Mouse (Mus musculus): Measurements from ENCODE around the gene Zfp341.
A peak's percentile ranks its signal among the peaks of the same experiment; 100 is the strongest.

The Zfp341 gene

GRCm38 (mm10) chr2:154589051-154589450 is 24.0 kb upstream of the Zfp341 start:
- DNase-seq: no peak

- no peak for DNase-seq
These were observed 21.9 kb upstream of the Zfp341 start for GRCm38 (mm10) chr2:154591239-154591638.

- peak; percentile 57 to 67 for DNase-seq
These were observed 20.1 kb upstream of the Zfp341 start for GRCm38 (mm10) chr2:154593025-154593424.

- no peak for DNase-seq
These were observed 17.3 kb upstream of the Zfp341 start for GRCm38 (mm10) chr2:154595775-154596174.

- DNase-seq: no peak
These were observed 15.7 kb upstream of the Zfp341 start for GRCm38 (mm10) chr2:154597399-154597798.

GRCm38 (mm10) chr2:154600586-154600985 is 12.5 kb upstream of the Zfp341 start:
- DNase-seq: no peak

DNA sequence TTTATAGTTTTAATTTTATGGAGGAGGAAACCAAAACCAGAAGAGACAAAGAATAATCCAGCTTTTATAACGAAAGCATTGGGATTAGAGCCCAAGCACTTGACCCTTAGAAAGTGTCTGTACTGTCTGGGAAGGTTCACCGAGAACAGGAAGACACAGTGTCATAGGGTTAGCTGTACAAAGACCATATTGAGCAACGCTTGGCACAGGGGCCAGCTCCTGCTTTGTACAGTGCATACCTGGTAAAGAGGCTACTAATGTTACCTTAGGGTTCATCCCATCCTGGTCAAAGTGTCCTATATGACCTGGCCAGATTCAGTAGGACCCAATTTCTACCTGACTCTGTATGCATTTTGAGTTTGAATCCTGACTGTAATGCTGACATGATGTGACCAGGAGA is 11.8 kb upstream of the Zfp341 start:
- no peak for DNase-seq

- no peak for DNase-seq
These were observed 10.0 kb upstream of the Zfp341 start for GRCm38 (mm10) chr2:154603007-154603637.

DNA sequence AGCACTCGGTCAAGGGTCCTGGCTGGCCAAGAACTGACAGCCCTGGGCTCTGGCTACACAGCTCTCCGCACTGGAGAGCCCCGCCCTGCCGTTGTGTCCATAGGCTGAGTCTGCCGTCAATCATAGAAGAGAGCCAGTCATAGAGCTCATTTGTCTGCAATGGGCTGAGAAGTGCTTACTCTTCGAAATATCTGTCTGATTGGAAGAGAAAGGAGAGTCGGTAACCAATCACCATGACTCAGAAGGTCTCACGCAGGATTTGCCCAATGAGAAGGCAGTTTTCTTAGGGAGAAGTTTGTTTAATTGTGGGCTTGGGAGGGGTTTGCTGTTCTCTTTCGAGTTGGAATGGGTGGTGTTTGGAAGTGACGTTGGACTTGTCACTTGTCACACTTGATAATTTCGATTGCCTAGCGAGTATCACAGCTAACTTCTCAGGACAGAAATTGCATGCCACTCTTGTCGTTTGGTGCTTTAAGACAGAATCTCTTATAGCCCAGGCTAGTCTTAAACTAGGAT is 9.4 kb upstream of the Zfp341 start, which contains the start of gene Pxmp4:
Pxmp4 (minus strand) TSS at position 71 of the 516 bp plus-strand sequence.
- DNase-seq: peak; percentile 100

DNA sequence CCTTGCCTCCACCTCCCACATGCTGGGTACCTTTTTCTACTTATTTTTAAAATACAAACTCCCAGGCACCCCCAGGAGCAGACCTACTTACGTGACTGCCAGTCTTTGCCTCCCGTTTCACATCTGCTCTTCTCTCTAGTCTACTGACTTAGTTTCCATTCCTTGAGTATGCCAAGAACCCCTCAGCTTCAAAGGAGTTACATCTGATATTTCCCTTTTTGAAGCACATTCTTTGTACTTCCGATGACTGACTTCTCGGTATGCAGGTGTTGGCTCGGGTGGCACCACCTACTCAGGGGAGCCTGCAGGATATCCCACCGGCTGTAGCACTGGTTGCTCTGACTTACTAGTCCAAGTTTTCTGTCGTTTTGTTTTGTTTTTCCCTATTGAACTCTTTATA is 8.9 kb upstream of the Zfp341 start:
- no peak for DNase-seq

- no peak for DNase-seq
These were observed 6.1 kb upstream of the Zfp341 start for GRCm38 (mm10) chr2:154606965-154607364.

GRCm38 (mm10) chr2:154609050-154609767 is 3.9 kb upstream of the Zfp341 start:
- DNase-seq: no peak

GRCm38 (mm10) chr2:154614841-154615576 is 1.9 kb downstream of the Zfp341 start:
- DNase-seq: peak in 1 of 2 experiments; percentile 21

- no peak for DNase-seq
These were observed 2.6 kb downstream of the Zfp341 start for GRCm38 (mm10) chr2:154615674-154616073.

GRCm38 (mm10) chr2:154617061-154617460 is 4.0 kb downstream of the Zfp341 start:
- DNase-seq: no peak

GRCm38 (mm10) chr2:154621684-154622083 is 8.6 kb downstream of the Zfp341 start:
- no peak for DNase-seq

- DNase-seq: no peak
These were observed 11.0 kb downstream of the Zfp341 start for GRCm38 (mm10) chr2:154624137-154624536.

DNA sequence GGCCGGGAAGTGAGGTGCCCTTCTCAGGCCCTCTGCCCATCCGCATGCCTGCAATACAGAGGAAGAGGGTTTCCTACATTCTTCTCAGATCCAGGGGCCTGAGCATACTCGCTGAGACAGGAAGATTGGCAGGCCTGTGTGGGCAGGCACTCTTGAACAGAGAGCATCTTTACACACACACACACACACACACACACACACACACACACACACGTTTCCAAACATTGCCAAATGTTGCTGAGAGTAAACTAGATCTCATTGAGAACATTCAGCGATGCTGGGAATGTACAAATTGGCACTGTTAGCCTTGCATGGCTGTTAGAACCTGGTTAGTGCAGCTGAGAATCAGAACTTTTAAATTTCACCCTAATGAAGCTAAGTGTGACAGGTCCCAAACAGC is 17.4 kb downstream of the Zfp341 start:
- DNase-seq: no peak

DNA sequence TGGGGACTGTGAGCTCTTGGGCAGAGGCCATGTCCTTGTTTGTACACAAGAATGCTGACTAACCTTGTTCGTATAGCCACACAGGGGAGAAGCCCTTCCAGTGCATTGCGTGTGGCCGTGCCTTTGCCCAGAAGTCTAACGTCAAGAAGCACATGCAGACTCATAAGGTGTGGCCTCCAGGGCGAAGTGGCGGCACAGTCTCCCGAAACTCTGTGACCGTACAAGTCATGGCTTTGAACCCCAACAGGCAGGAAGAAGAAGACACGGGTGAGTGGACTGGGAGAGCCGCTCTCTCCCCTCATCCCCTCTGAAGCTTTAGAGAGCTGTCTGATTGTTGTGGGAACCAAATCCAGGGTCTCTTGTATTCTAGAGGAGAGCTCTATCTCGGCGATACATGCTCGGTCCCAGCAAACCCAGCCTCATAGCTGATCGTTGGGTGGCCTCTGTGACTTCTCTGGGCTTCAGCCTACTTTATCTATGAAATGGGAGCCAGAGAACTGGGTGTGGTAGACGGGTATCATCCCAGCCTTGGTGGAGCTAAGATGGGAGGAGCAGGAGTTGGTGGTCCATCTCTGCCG is 19.2 kb downstream of the Zfp341 start:
- no peak for DNase-seq

DNA sequence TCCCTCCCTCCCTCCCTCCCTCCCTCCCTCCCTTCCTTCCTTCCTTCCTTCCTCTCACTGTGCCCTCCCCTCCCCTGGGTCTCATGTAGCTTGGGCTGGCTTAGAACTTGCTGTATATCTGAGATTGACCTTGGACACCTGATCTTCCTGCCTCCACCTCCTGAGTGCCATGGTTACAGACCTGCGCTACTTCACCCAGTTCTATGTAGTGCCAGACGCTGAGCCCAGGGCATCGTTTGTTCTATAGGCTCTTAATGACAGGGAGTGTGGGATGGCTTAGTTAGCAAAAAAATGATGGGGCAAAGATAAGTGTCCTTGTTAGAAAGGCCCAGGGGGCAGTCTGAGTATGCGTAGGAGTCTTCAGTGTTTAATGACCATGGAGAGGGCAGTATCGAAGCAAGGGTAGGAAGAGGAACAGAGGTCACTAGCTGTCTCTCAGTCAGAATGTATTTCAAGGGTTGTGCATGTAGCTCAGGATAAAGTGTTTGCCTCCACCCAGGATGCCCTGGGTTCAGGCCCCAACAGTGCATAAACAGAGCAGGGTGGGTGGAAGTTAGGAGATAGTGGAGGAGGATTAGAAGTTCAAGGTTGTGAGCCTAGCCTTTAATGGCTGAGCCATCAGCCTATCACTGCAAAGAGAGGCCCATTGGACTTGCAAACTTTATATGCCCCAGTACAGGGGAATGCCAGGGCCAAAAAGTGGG is 20.1 kb downstream of the Zfp341 start:
- DNase-seq: no peak

- no peak for DNase-seq
These were observed 21.0 kb downstream of the Zfp341 start for GRCm38 (mm10) chr2:154633876-154634644.

DNA sequence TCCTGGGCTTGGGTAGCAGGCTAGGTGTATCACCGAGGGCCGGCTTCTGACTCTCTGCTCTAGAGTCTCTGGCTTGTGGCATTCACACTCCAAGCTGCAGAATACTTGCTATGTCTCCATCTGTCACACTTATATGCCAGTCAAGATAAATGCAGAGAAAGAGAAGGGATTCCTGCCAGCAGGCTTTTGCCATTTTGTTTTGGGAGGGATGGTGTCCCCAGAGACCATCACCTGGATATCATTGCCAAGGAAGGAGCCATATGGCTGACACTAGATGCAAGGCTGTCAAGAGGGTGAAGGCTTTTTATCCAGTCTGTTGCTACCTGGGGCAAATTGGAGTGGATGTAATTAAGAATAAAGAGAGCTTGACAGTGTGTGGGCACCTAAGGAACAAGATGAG is 22.7 kb downstream of the Zfp341 start:
- no peak for DNase-seq

Data from lung, adult 18-20 months (tissue).